Mouse (Mus musculus) forebrain, embryonic 14.5 days (tissue): Measurements from ENCODE around the gene Cabcoco1. TPM values are rescaled to one million over a fixed set of nuclear protein-coding genes. Genes with fewer than 3 reads are reported as not detected.

Experiments used
- ATAC-seq: fragments of 200-750 bp; cut with Nextera tagmentation; 2 replicates; pipeline ENCODE4 v1.8.0; 2017; ENCODE audit warnings: mild to moderate bottlenecking, moderate library complexity
- DNase-seq: peaks from one replicate; pipeline ENCODE4 v3.0.0-alpha.2; 2015; ENCODE audit warnings: low spot score
- H3K27ac ChIP-seq: fragments of 300-500 bp; sonication (generic); 2 replicates; pipeline ENCODE4 v1.5.1; 2014; ENCODE audit warnings: low read depth, mild to moderate bottlenecking, control low read depth, low read length, moderate library complexity
- H3K27me3 ChIP-seq: fragments of 300-500 bp; sonication (generic); replicated peaks from 2 replicates; pipeline ENCODE4 v1.6.1; 2014; ENCODE audit warnings: low read length, control low read depth, mixed read lengths; ENCODE audit not compliant: control insufficient read depth, insufficient read depth
- H3K36me3 ChIP-seq: fragments of 300-500 bp; sonication (generic); 2 replicates; pipeline ENCODE4 v1.6.1; 2014; ENCODE audit warnings: low read length, control low read depth; ENCODE audit not compliant: control insufficient read depth, insufficient read depth
- H3K4me1 ChIP-seq: fragments of 300-500 bp; sonication (generic); 2 replicates; pipeline ENCODE4 v1.6.1; 2014; ENCODE audit warnings: antibody characterized with exemption, low read length, control low read depth; ENCODE audit not compliant: control insufficient read depth, insufficient read depth
- H3K4me2 ChIP-seq: fragments of 300-500 bp; sonication (generic); 2 replicates; pipeline ENCODE4 v1.6.1; 2014; ENCODE audit warnings: mild to moderate bottlenecking, control low read depth, low read length
- H3K4me3 ChIP-seq: fragments of 300-500 bp; sonication (generic); 2 replicates; pipeline ENCODE4 v1.5.1; 2014; ENCODE audit warnings: low read depth, low read length, control low read depth
- H3K9ac ChIP-seq: fragments of 300-500 bp; sonication (generic); 2 replicates; pipeline ENCODE4 v1.6.1; 2014; ENCODE audit warnings: mild to moderate bottlenecking, low read length, control low read depth, moderate library complexity
- H3K9me3 ChIP-seq: fragments of 300-500 bp; sonication (generic); replicated peaks from 2 replicates; pipeline ENCODE4 v1.6.1; 2016; ENCODE audit warnings: low read length, control low read depth, mixed read lengths; ENCODE audit not compliant: control insufficient read depth
- WGBS: fragments of 180-500 bp; shearing (Covaris S2); extraction: QIAGEN DNeasy Blood & Tissue Kit; methylation state at CpG from one replicate; pipeline ENCODE4 v1.1.7; 2014; 5-methylcytosine and 5-hydroxymethylcytosine counted together
- polyA plus RNA-seq: library from polyadenylated mRNA; unstranded; fragments of >200 nt; fragmentation: Nextera tagmentation; extraction: Ambion mirVana; gene quantifications from 2 replicates; pipeline ENCODE4 v1.2.1, GENCODE M21; 2014

The Cabcoco1 gene
- polyA plus RNA-seq, 1 experiment from 2014 or later = 1.1 TPM

- DNase-seq (no peak), ATAC-seq (no peak)
- Histone ChIP-seq H3K9me3 (no peaks in the 10 kb centered on the region), H3K4me1 (no peaks in the 10 kb centered on the region), H3K36me3 (no peaks in the 10 kb centered on the region), H3K4me3 (no peak overlapping the region), H3K4me2 (no peak overlapping the region), H3K27me3 (no peaks in the 10 kb centered on the region), H3K9ac (no peak overlapping the region), H3K27ac (no peak overlapping the region)
- WGBS = 66% methylated on average over 6 of the region's 6 CpGs
These were observed 50.9 kb downstream of the Cabcoco1 start for GRCm38 (mm10) chr10:68490781-68491180.

GRCm38 (mm10) chr10:68472799-68473198, 68.9 kb downstream of the Cabcoco1 start:
- Histone ChIP-seq H3K27ac (no peak overlapping the region), H3K4me3 (no peak overlapping the region), H3K36me3 (no peaks in the 10 kb centered on the region), H3K27me3 (no peaks in the 10 kb centered on the region), H3K9ac (no peak overlapping the region), H3K4me1 (no peaks in the 10 kb centered on the region), H3K9me3 (no peaks in the 10 kb centered on the region), H3K4me2 (no peak overlapping the region)
- no peak for DNase-seq
- no peak for ATAC-seq
- 90% methylated on average over 8 of the region's 8 CpGs for WGBS

GRCm38 (mm10) chr10:68465737-68466327, 75.9 kb downstream of the Cabcoco1 start:
- no peaks in the 10 kb centered on the region for H3K27me3 ChIP-seq
- no peaks in the 10 kb centered on the region for H3K4me1 ChIP-seq
- WGBS = 88% methylated on average over 4 of the region's 4 CpGs
- no peak overlapping the region for H3K27ac ChIP-seq
- H3K36me3 ChIP-seq = no peaks in the 10 kb centered on the region
- H3K4me2 ChIP-seq = no peak overlapping the region
- H3K4me3 ChIP-seq = no peak overlapping the region
- no peaks in the 10 kb centered on the region for H3K9me3 ChIP-seq
- H3K9ac ChIP-seq = no peak overlapping the region
- no peak for DNase-seq
- ATAC-seq = no peak

DNA sequence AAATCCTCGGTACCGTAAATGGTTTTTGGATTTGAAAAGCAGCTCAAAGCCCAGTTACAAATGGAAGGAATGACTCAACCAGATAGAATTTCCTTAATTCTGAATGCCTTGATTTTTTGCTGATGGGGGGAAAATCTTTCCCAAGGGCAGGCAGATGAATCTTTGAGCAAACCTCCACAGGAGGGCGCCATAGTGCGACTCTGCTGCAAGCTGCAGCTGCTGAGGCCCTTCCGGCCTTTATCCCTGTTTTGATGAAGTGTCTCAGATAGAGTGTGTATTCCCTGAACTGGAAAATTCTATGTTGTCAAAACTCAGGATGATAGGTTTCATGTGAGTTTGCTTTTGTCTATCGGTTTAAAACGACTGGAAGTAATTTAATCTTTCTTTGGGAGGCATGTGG, 76.8 kb downstream of the Cabcoco1 start:
- Histone ChIP-seq H3K4me1 (no peaks in the 10 kb centered on the region), H3K36me3 (no peaks in the 10 kb centered on the region), H3K9me3 (no peaks in the 10 kb centered on the region), H3K4me2 (no peak overlapping the region), H3K9ac (no peak overlapping the region), H3K27ac (no peak overlapping the region), H3K4me3 (no peak overlapping the region), H3K27me3 (no peaks in the 10 kb centered on the region)
- ATAC-seq (no peak), DNase-seq (peak; percentile 72)
- WGBS = 29% methylated on average over 7 of the region's 7 CpGs

DNA sequence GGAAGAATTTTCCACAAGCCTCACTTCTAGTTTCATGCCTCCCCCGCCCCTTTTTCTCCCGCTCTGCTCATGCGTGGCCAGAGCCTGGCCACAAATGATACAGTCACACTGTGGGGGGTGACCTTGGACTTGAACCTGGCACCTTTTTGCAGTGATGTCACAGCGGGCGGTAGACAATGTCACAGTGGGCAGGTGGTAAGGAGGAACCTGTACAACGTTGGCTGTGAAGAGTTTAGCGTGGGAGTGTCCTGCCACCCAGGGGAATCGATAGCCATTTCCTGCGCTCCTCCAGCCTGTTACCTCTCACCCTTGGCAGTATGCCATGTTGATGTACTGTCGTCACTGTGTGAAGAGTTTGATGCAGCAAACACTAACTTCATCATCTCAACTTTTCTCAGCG, 81.9 kb downstream of the Cabcoco1 start:
- ATAC-seq = no peak
- Histone ChIP-seq H3K9ac (no peak overlapping the region), H3K4me1 (no peaks in the 10 kb centered on the region), H3K4me3 (no peak overlapping the region), H3K36me3 (no peaks in the 10 kb centered on the region), H3K27ac (no peak overlapping the region), H3K4me2 (no peak overlapping the region), H3K9me3 (no peaks in the 10 kb centered on the region), H3K27me3 (no peaks in the 10 kb centered on the region)
- DNase-seq = no peak
- 81% methylated on average over 11 of the region's 11 CpGs for WGBS

DNA sequence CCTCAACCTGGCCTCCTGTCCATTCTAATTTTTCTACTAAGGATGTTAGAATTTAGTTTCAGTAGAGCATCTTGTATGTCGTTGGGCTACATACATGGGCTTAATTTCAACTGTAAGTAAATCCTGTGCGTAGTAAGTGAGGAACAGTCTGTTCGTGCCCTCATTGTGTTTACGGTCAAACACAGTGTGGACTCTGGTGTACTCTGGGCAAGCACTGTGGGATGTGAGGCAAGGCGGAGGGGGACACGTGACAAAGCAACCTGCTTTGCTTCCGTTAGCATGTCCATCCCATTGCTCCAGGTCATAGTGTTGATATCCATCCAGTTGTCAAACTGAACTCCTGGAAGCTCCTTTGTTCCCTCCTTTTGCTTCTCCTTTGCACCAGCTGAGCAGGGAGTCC, 84.7 kb downstream of the Cabcoco1 start:
- Histone ChIP-seq H3K4me1 (no peaks in the 10 kb centered on the region), H3K36me3 (no peaks in the 10 kb centered on the region), H3K4me3 (no peak overlapping the region), H3K4me2 (no peak overlapping the region), H3K9me3 (no peaks in the 10 kb centered on the region), H3K27me3 (no peaks in the 10 kb centered on the region), H3K27ac (no peak overlapping the region), H3K9ac (no peak overlapping the region)
- ATAC-seq = no peak
- 95% methylated on average over 7 of the region's 7 CpGs for WGBS
- DNase-seq = no peak

GRCm38 (mm10) chr10:68454541-68454940, 87.2 kb downstream of the Cabcoco1 start:
- no peak for DNase-seq
- Histone ChIP-seq H3K9me3 (no peaks in the 10 kb centered on the region), H3K36me3 (no peaks in the 10 kb centered on the region), H3K4me1 (no peaks in the 10 kb centered on the region), H3K27me3 (no peaks in the 10 kb centered on the region), H3K4me2 (no peak overlapping the region), H3K9ac (no peak overlapping the region), H3K4me3 (no peak overlapping the region), H3K27ac (no peak overlapping the region)
- no peak for ATAC-seq

DNA sequence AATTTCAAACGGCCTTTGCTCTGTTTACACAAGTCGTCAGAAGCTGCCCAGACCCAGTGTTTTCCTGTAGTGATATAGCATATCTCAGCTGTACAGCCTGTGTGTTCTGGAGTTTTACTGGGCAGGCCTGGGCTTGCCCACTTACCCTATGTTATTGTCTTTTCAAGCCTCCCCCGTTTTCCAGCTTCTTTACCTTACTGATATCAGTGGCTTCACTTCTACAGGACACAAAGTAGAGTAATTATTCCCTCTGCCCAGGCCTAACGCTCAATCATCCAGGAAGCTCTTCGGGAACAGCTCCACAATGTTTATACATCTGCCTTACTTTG, 94.9 kb downstream of the Cabcoco1 start:
- Histone ChIP-seq H3K4me2 (no peak overlapping the region), H3K27ac (no peak overlapping the region), H3K4me1 (peaks cover 4% of the 10 kb centered on the region; the same call in 1 of the 2 replicates), H3K9me3 (no peaks in the 10 kb centered on the region), H3K36me3 (no peaks in the 10 kb centered on the region), H3K9ac (no peak overlapping the region), H3K4me3 (no peak overlapping the region), H3K27me3 (no peaks in the 10 kb centered on the region)
- ATAC-seq (no peak), DNase-seq (no peak)
- 69% methylated on average over 5 of the region's 5 CpGs for WGBS

- WGBS = 78% methylated on average over 15 of the region's 15 CpGs
These were observed 95.6 kb downstream of the Cabcoco1 start for GRCm38 (mm10) chr10:68445876-68446796.

More at GRCm38 (mm10) chr10:68445876-68446796, 95.6 kb downstream of the Cabcoco1 start:
- H3K9ac ChIP-seq = no peak overlapping the region
- DNase-seq (no peak), ATAC-seq (no peak)
- H3K4me2 ChIP-seq = no peak overlapping the region
- H3K9me3 ChIP-seq = no peaks in the 10 kb centered on the region
- 0 out of 2 replicates have a peak overlapping the region, but pooled peaks have one; percentile 2 for H3K27ac ChIP-seq
- H3K36me3 ChIP-seq = no peaks in the 10 kb centered on the region
- H3K27me3 ChIP-seq = no peaks in the 10 kb centered on the region
- H3K4me1 ChIP-seq = peaks cover 4% of the 10 kb centered on the region; the same call in 1 of the 2 replicates
- no peak overlapping the region for H3K4me3 ChIP-seq
